Mouse (Mus musculus): ENCODE measurements around the gene Sqstm1. TPM values are rescaled to one million over a fixed set of nuclear protein-coding genes. Genes with fewer than 3 reads are reported as not detected.

Sqstm1 gene
- polyA plus RNA-seq, 1 experiment, result 93.1 TPM

DNA sequence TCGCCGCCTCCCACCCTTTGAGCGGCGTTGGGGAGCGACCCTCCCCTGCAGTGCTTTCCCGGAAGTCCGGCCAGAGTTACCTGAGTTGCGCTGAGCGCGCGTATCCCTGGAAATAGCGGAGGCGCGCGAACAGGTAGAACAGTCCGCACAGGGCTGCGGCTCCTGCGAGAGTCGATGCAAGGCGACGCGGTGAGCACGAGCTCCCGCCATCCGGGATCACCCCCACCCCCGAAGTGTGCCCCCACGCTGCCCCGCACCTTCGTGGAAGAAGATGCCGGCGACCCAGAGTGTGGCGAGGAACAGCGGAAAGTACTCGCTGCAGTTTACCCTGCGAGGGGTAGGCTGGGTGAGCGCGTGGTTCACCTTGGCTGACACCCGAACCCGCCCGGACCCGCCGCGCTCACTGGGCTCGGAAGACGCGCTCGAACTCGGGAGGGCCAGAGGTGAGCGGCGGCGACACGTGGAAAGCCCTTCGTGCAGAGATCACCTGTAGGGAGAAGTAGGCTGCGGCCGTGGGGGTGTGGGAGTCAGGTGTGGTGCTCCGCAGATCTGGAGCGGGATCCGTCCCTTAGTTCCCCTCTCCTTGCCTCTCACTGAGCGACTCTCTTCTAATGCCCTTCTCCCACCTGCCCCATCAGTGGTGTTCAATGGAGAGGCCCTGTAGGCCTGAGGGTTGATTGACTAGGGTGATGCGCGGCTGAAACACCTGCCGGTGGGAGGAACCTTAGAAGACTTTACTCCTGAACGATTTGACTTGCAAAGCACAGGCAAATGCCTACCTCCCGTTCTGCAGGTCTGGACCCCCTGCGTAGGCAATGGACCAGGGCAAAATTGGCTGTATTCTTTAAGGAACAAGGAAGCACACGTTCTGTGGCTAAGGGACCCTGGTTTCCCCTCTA lies 26.6 kb upstream of the Sqstm1 start:
- TF ChIP-seq GATA1 (IDR thresholded peaks at IDR 0.05; ENCODE audit: low read length), result no peak

DNA sequence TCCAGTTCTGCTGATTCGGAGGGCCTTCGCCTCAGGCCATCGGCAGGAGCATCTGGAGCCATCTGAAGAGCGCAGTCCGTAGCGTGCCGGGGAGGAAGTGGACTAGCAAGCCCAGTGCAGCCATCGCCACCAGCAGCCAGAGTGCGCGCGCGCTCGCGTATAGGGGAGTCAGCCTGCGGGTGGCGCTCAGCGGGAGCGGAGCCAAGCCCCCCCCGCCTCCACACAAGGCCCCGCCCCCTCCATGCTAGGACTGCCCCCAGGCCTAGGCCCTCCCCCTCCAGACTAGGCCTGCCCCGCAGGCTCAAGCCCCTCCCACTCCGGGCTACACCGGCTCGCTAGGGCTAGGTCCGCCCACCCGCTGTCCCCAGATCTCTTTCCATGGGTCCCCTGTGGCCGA lies 25.9 kb upstream of the Sqstm1 start:
- TF ChIP-seq GATA1 (IDR thresholded peaks at IDR 0.05; ENCODE audit: low read length), result no peak

DNA sequence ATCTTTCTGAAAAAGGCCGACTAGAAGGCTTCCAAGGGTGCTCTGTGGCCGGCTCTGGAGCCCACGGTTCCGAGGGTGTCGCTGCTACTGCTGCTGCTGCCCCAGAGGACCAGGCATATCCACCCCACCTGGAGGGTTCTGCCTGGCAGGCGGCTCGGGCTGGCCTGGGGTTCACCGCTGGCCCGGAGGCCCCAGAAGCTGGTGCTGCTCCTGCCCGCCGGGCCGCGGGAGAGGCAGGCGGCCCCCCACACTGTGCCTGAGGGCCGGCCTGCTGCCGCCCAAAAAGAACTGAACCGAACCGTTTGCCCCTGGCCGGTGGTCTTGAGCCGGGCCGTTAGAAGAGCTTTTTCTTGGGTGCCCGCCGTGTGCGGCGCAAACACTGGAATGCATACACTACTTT lies 24.0 kb upstream of the Sqstm1 start:
- no peak for TF ChIP-seq GATA1 (IDR thresholded peaks at IDR 0.05; ENCODE audit: low read length)

DNA sequence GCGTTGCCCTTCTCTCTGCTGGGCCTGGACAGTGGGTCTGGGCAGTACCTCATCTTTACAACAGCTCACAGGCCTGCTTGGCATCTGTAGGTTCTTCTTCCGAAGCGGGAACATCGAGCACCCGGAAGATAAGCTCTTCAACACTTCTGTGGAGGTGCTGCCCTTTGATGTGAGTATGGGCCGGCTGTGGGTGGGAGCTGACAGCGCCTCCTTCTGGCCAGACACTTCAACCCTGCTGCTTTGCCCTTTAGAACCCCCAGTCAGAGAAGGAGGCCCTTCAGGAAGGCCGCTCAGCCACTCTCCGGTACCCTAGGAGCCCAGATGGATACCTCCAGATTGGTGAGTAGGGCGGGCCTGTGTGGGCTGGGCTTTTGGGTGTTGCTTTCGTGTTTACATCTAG lies 23.4 kb upstream of the Sqstm1 start:
- TF ChIP-seq GATA1 (IDR thresholded peaks at IDR 0.05; ENCODE audit: low read length), result no peak

DNA sequence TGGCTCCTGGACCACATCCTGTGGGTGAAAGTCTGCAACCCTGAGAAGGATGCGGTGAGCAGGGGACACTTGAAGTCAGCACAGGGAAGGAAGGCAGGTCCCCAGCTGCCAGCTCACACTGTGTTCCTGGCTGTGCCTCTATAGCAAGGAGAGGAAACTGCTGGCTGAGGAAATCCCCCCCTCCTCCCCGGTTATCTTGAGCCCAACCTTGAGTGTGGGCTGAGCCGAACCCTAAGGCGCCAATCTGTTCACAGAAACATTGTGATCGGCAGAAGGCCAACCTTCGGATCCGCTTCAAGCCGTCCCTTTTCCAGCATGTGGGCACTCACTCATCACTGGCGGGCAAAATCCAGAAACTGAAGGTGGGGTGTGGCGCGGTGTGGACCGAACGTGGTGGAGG lies 22.4 kb upstream of the Sqstm1 start:
- TF ChIP-seq GATA1 (IDR thresholded peaks at IDR 0.05; ENCODE audit: low read length), result no peak

DNA sequence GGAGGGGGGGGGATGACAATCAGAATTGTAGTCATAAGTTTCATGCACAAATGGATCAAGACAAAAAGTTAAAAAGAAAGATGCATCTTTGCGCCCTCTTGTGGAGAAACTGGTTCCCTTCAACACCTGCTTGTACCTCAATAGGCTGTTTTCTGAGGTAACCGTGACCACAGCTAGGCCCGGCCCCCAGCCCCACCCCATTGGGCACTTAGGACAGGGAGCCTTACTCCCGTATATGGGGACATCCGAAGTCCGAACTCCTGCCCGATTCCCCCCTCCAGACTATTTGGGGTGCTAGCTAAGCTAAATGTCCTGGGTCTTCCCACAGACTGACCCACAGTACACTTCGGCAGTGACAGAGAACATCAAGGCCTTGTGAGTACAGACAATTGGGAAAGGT lies 20.8 kb upstream of the Sqstm1 start:
- TF ChIP-seq GATA1 (IDR thresholded peaks at IDR 0.05; ENCODE audit: low read length), result no peak

DNA sequence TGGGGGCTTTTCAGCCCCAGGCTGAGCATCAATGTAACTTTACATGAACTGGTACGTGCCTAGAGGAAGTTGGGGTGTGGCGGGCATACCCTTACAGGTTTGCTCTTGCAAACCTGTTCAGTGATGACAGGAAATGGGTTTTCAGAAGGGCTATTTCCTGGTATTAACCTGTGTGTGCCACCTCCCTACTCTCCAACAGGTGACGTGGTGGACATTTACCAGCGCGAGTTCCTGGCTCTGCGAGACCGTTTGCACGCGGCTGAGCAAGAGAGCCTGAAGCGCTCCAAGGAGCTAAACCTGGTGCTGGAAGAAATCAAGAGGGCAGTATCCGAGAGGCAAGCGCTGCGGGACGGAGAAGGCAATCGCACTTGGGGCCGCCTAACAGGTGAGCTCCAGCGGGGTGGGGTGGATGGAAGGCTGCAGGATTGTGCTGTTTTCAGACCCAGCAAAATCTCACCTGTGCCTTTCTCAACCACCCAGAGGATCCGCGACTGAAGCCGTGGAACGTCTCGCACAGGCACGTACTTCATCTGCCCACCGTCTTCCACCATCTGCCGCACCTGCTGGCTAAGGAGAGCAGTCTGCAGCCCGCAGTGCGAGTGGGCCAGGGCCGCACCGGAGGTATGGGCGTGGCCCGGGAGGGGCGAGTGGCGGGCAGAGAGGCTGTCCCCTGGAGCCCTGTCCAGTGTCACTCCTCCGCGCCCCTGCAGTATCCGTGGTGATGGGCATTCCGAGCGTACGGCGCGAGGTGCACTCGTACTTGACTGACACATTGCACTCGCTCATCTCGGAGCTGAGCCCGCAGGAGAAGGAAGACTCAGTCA lies 20.1 kb upstream of the Sqstm1 start:
- TF ChIP-seq GATA1 (IDR thresholded peaks at IDR 0.05; ENCODE audit: low read length), result no peak

DNA sequence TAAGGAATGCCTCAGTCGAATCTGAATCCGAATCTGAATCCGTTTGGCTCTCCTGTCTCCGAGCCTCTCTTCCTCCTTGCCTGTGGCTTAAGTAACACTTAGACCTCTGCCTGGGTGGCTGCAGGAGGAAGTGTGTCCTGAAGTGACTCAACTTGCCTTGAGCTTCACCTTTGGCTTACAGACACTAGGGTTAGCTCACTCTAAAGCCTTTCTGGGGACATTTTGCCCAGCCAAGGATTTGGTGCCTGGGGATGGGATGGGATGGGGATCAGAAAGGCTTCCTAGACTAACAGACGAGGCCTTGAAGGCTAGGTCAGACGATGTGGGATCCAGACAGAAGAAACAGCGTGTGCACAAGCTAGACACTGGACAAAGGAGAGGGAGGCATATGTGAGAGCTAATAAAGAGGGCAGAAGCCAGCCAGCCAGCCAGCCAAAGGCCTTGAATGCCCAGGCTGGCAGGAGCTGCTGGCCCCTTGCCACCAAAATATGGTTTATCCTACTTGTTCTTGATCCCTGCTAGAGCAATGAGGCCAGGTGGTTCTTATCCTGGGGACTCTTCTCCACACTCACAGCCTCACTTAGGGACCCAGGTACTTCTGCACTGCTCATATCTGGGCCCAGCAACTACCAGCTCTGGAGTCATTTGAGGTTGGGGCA lies 18.8 kb upstream of the Sqstm1 start:
- TF ChIP-seq GATA1 (IDR thresholded peaks at IDR 0.05; ENCODE audit: low read length), result no peak

DNA sequence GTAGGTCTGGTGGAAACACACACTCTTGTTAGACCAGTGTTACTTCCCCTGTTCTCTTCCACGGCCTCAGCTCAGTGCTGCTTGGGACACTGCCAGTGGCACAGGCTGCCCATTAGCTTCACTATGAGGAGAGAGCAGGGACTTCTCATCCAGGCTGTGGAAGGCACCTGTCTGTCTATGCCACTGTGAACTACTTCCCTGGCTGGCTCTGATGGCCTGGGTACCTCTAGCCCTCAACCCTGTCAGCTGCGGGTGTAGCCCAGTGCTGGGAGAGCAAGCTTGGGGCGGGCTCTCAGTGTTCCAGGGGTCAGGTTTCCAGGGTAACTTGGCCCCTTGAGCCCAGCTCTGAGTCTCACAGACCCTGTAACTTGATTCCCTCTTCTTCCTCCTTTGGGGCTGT lies 18.1 kb upstream of the Sqstm1 start:
- no peak for TF ChIP-seq GATA1 (IDR thresholded peaks at IDR 0.05; ENCODE audit: low read length)

DNA sequence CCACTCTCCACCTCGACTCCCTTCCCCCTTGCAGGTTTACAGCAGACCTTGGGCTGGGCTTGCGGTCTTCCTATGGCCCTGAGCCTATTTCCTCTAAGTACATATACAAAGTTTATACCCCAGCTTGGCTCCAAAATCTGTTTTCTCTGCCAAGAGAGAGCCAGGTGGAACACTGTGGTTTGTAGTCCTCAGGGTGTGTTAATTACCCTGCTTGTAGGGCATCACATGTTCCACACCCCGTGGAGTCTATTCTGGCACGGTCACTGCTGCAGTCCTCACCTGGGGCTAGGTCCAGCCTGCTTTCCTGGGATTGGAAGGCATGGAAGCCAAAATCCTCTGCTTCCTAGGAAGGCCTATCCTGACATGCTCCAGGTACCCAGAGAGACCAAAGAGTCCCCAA lies 17.1 kb upstream of the Sqstm1 start:
- no peak for TF ChIP-seq GATA1 (IDR thresholded peaks at IDR 0.05; ENCODE audit: low read length)

DNA sequence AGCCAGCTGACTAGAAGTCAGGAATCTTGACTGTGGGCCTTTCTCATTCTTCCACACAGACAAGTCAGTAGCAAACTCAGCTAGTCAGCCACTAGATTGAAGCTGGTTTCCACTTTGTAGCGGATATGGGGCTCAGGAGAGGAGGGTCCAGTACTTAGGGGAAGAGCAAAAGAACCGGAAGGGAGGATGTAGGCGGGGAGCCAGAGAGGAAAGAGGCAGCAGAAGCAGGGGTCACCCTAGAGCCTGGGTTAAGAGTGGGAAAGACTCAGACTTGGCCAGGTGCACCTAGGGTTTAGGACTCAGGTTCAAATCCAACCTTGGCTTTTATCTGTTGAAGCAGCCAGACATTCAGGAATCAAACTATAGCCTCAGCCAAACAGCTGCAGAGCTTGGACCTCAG lies 16.6 kb upstream of the Sqstm1 start:
- TF ChIP-seq GATA1 (IDR thresholded peaks at IDR 0.05; ENCODE audit: low read length), result no peak

DNA sequence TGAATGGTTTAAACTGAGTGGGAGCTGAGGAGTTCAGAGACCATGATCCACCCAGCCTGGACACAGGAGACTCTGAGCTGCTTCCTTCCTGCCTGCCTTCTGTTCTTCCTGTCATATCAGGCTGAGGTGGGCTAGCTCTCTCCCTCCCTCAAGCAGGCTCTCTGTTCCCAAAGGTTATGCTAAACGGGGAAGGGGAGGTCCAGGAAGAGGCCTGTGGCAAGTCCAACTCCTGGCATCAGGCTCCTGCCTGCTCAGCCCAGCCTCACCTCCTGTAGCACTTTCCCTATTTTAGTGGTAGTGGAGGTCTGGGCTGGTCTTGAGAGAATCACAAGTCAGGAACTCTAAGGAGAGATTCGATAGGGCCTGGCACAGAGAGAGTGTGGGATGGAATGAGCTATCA lies 15.8 kb upstream of the Sqstm1 start:
- TF ChIP-seq GATA1 (IDR thresholded peaks at IDR 0.05; ENCODE audit: low read length), result no peak

DNA sequence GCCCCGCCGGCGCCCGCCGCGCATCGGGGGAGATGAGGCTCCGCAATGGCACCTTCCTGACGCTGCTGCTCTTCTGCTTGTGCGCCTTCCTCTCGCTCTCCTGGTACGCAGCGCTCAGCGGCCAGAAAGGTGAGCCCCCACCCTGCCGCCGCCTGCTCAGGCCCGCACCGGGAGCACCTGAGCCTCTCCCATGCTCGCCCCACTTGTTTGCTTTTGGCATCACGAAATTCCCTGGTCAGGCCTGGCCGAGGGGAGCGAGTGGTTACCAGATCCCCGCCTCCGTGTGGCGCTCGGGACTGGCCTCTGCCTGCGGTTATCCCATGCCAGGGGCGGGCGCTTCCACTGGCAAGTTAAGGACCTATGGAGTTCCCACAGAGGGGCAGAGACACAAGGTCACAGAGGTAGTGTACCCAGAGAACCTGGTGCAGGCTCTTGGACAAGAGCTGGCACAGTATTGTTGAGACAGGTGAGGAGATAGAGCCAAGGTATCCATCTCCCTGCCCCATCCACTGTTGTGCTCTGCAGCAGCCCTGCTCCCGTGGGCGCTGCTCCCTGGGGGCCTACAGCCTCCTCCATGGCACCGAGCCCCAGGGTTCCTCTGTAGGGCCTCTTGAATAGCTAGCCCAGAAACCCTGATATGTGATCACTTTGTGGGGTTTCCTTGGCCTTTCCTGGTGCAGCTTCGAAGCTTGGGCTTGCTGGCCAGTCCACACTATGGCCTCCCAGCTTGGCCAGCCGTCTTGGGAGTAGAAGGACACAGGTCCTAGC lies 15.2 kb upstream of the Sqstm1 start:
- no peak for TF ChIP-seq GATA1 (IDR thresholded peaks at IDR 0.05; ENCODE audit: low read length)

DNA sequence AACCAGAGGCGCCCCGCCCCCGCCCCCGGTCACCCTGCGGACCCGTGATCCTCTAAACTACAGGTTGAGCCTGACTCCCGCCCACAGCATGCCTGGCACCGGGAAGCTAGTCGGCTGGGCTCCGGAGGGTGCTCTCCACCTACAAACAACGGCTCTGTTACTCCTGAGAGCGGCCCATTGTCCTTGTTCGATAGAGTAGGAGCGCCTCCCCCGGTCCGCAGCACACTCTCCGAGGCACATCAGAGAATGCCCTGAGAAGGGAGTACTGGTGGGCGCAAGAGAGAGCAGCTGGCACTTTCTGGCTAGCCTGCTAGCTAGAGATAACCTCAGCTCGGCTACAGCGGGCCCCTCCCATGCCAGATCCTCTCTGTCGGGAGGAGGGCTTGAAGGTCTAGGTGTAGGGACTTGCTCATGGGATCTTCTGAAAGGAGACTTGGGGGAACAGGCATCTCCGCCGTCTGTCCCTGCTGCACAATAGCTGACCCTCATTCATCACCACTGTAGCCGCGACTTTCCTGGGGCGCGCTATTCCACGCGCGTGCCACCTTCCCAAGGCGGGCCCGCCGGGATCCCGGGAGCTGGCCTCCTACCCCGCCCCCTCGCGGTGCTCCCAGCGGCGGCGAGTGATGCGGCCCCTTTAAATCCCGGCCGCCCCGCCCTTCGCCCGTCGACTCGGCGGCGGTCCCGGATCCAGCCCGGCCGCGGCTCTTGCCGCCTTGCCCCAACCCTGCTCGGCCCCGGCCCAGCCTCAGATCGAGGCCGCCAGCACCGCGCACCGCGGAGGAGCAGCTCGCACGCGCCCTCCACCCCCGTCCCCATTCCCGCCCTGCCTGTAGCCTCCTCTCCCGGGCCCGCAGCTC lies 14.3 kb upstream of the Sqstm1 start:
- TF ChIP-seq GATA1 (IDR thresholded peaks at IDR 0.05; ENCODE audit: low read length), result peak; percentile 19
